Mouse (Mus musculus): ENCODE data around the gene Il17ra. TPM values are rescaled to one million over a fixed set of nuclear protein-coding genes. Genes with fewer than 3 reads are reported as not detected.
A peak's percentile ranks its signal among the peaks of the same experiment; 100 is the strongest.

The Il17ra gene
- polyA plus RNA-seq, 1 experiment from 2014 or later, result 4.2 TPM

GRCm38 (mm10) chr6:120517311-120517710, 54.3 kb downstream of the Il17ra start:
- Histone ChIP-seq H3K9me3 (no peaks in the 10 kb centered on the region), H3K4me3 (no peak overlapping the region), H3K27ac (no peak overlapping the region), H3K27me3 (replicated peaks) (no peaks in the 10 kb centered on the region), H3K4me1 (no peaks in the 10 kb centered on the region), H3K4me2 (no peak overlapping the region), H3K9ac (no peak overlapping the region), H3K36me3 (replicated peaks) (peaks cover 10% of the 10 kb centered on the region; the same call in 1 of the 2 replicates)
- 82% methylated on average over 5 of the region's 5 CpGs for WGBS
- no peak for ATAC-seq (replicated peaks)

- no peak overlapping the region for H3K27ac ChIP-seq
- no peaks in the 10 kb centered on the region for H3K27me3 ChIP-seq (replicated peaks)
- no peak overlapping the region for H3K4me3 ChIP-seq
- 91% methylated on average over 5 of the region's 5 CpGs for WGBS
- H3K4me1 ChIP-seq, result no peaks in the 10 kb centered on the region
- no peak overlapping the region for H3K4me2 ChIP-seq
- ATAC-seq (replicated peaks), result no peak
- no peaks in the 10 kb centered on the region for H3K9me3 ChIP-seq
- H3K36me3 ChIP-seq (replicated peaks), result peaks cover 8% of the 10 kb centered on the region; the same call in 1 of the 2 replicates
- no peak overlapping the region for H3K9ac ChIP-seq
These were observed 56.6 kb downstream of the Il17ra start for GRCm38 (mm10) chr6:120519647-120520046.

- WGBS, result 93% methylated on average over 5 of the region's 5 CpGs
- no peak overlapping the region for H3K27ac ChIP-seq
These were observed 61.7 kb downstream of the Il17ra start for GRCm38 (mm10) chr6:120524796-120525195.

GRCm38 (mm10) chr6:120529123-120529522, 66.1 kb downstream of the Il17ra start:
- Histone ChIP-seq H3K9ac (no peak overlapping the region), H3K4me1 (peaks cover 27% of the 10 kb centered on the region), H3K27ac (no peak overlapping the region), H3K4me3 (no peak overlapping the region), H3K36me3 (replicated peaks) (no peaks in the 10 kb centered on the region), H3K9me3 (no peaks in the 10 kb centered on the region), H3K4me2 (peak overlapping the region; percentile 60; the same call in 1 of the 2 replicates), H3K27me3 (replicated peaks) (no peaks in the 10 kb centered on the region)
- ATAC-seq (replicated peaks), result no peak
- 81% methylated on average over 4 of the region's 4 CpGs for WGBS

More at GRCm38 (mm10) chr6:120524796-120525195, 61.7 kb downstream of the Il17ra start:
- H3K9me3 ChIP-seq, result no peaks in the 10 kb centered on the region
- H3K9ac ChIP-seq, result no peak overlapping the region
- no peak overlapping the region for H3K4me3 ChIP-seq
- H3K4me2 ChIP-seq, result no peak overlapping the region
- H3K4me1 ChIP-seq, result peaks cover 14% of the 10 kb centered on the region
- peaks cover 7% of the 10 kb centered on the region; the same call in 1 of the 2 replicates for H3K36me3 ChIP-seq (replicated peaks)
- H3K27me3 ChIP-seq (replicated peaks), result no peaks in the 10 kb centered on the region
- ATAC-seq (replicated peaks), result no peak

- H3K9me3 ChIP-seq, result no peaks in the 10 kb centered on the region
- peak within 1 kb of the TSS; percentile 93 for H3K9ac ChIP-seq
- H3K4me2 ChIP-seq, result peak within 1 kb of the TSS; percentile 60
- no peaks in the 10 kb centered on the region for H3K36me3 ChIP-seq (replicated peaks)
- H3K27ac ChIP-seq, result peak within 1 kb of the TSS; percentile 77
- peak; percentile 99 for ATAC-seq (replicated peaks)
- peak within 1 kb of the TSS; percentile 93 for H3K4me3 ChIP-seq
- whole genome bisulfite sequencing, result under 1% methylated on average over 75 of the region's 75 CpGs
- H3K27me3 ChIP-seq (replicated peaks), result no peaks in the 10 kb centered on the region
- peaks cover 27% of the 10 kb centered on the region for H3K4me1 ChIP-seq
These were observed 68.2 kb downstream of the Il17ra start, which contains the start of gene Hdhd5 for GRCm38 (mm10) chr6:120531020-120531965. Gene Hdhd5, minus strand, starts transcription at chr6:120531319.

- Histone ChIP-seq H3K9me3 (no peaks in the 10 kb centered on the region), H3K9ac (no peak overlapping the region), H3K36me3 (replicated peaks) (no peaks in the 10 kb centered on the region), H3K4me1 (peaks cover 27% of the 10 kb centered on the region), H3K27me3 (replicated peaks) (no peaks in the 10 kb centered on the region), H3K4me3 (no peak overlapping the region), H3K4me2 (no peak overlapping the region), H3K27ac (no peak overlapping the region)
- 95% methylated on average over 1 of the region's 1 CpGs for WGBS
- no peak for ATAC-seq (replicated peaks)
These were observed 69.5 kb downstream of the Il17ra start for GRCm38 (mm10) chr6:120532594-120532993.

- H3K27ac ChIP-seq, result no peak overlapping the region
- H3K9ac ChIP-seq, result no peak overlapping the region
- H3K9me3 ChIP-seq, result no peaks in the 10 kb centered on the region
- H3K27me3 ChIP-seq (replicated peaks), result no peaks in the 10 kb centered on the region
- no peak for ATAC-seq (replicated peaks)
- no peak overlapping the region for H3K4me2 ChIP-seq
- H3K4me3 ChIP-seq, result no peak overlapping the region
- WGBS, result 85% methylated on average over 2 of the region's 2 CpGs
- H3K4me1 ChIP-seq, result peaks cover 11% of the 10 kb centered on the region
- H3K36me3 ChIP-seq (replicated peaks), result no peaks in the 10 kb centered on the region
These were observed 73.3 kb downstream of the Il17ra start for GRCm38 (mm10) chr6:120536337-120536736.

Other genes with a start within 250 kb of the Il17ra start
- gene D330020A13Rik, start 168.9 kb upstream of the Il17ra start, polyA plus RNA-seq (2015; fragmentation: Nextera tagmentation; extraction: Ambion mirVana), result not detected in 2 replicates
- 0.11 and 0.22 TPM in 2 replicates for gene B4galnt3, start 168.7 kb upstream of the Il17ra start, polyA plus RNA-seq (2015; fragmentation: Nextera tagmentation; extraction: Ambion mirVana)
- 37.2 and 38.9 TPM in 2 replicates for gene Kdm5a, start 99.1 kb upstream of the Il17ra start, polyA plus RNA-seq (2015; fragmentation: Nextera tagmentation; extraction: Ambion mirVana)
- 10.1 and 11.0 TPM in 2 replicates for gene Ccdc77, start 98.9 kb upstream of the Il17ra start, polyA plus RNA-seq (2015; fragmentation: Nextera tagmentation; extraction: Ambion mirVana)
- 3.6 and 3.8 TPM in 2 replicates for gene Tmem121b, start 30.6 kb downstream of the Il17ra start, polyA plus RNA-seq (2015; fragmentation: Nextera tagmentation; extraction: Ambion mirVana)
- gene Hdhd5, start 68.1 kb downstream of the Il17ra start, polyA plus RNA-seq (2015; fragmentation: Nextera tagmentation; extraction: Ambion mirVana), result 15.5 and 18.0 TPM in 2 replicates
- gene Cecr2, start 203.1 kb downstream of the Il17ra start, polyA plus RNA-seq (2015; fragmentation: Nextera tagmentation; extraction: Ambion mirVana), result 2.2 and 2.7 TPM in 2 replicates